In genomic region chr17:25220746-25221145, GRCm38 (mm10) we compare ENCODE assay signal across 20 mouse cellular contexts. TPM values are rescaled to one million over a fixed set of nuclear protein-coding genes. Genes with fewer than 3 reads are reported as not detected.
A peak's percentile ranks its signal among the peaks of the same experiment; 100 is the strongest.
DNase-seq lines count a peak whose midpoint lies in the region; ATAC-seq and TF ChIP-seq lines count a peak whose summit lies in the region.
"Had no signal": no experiment of that assay in that cellular context is flagged by ENCODE, and none has a peak within 500 bp of the region (broad histone marks: within the 10 kb centered on the region; RNA-seq: fewer than 3 reads in every experiment).

No protein-coding gene starts in this region.

- TF ChIP-seq CTCF in liver, embryonic 14.5 days (IDR thresholded peaks at IDR 0.05; ENCODE audit: low read depth), result no peak

- H3K36me3 ChIP-seq in kidney, embryonic 14.5 days (ENCODE audit: control insufficient read depth, insufficient read depth, low read length), result peaks cover 24% of the 10 kb centered on the region
- peaks cover 27% of the 10 kb centered on the region for H3K36me3 ChIP-seq in midbrain, embryonic 14.5 days (ENCODE audit: control insufficient read depth, insufficient read depth, low read length)
- peaks cover 40% of the 10 kb centered on the region for H3K36me3 ChIP-seq in midbrain, embryonic 13.5 days
- no peaks in the 10 kb centered on the region; the same call in none of the 2 replicates for H3K36me3 ChIP-seq in liver, embryonic 14.5 days (replicated peaks; ENCODE audit: control insufficient read depth, insufficient read depth, low read depth)

- H3K9me3 ChIP-seq in kidney, embryonic 14.5 days (ENCODE audit: control insufficient read depth, low read length), result no peaks in the 10 kb centered on the region
- no peaks in the 10 kb centered on the region for H3K9me3 ChIP-seq in midbrain, embryonic 14.5 days (ENCODE audit: control insufficient read depth, low read length)
- H3K9me3 ChIP-seq in midbrain, embryonic 13.5 days, result no peaks in the 10 kb centered on the region
- H3K9me3 ChIP-seq in liver, embryonic 14.5 days (ENCODE audit: control insufficient read depth, low read length), result no peaks in the 10 kb centered on the region
- H3K9me3 ChIP-seq: embryonic facial prominence, embryonic 12.5 days; heart, embryonic 12.5 days; intestine, embryonic 15.5 days; limb, embryonic 15.5 days had no signal

- intact Hi-C loops in heart, postnatal 10 days (cut with DNase I), result no loop called here

- no peak overlapping the region for H3K4me2 ChIP-seq in kidney, embryonic 14.5 days (replicated peaks; ENCODE audit: low read depth, low read length)
- no peak overlapping the region for H3K4me2 ChIP-seq in midbrain, embryonic 14.5 days (ENCODE audit: low read length)
- H3K4me2 ChIP-seq in midbrain, embryonic 13.5 days (replicated peaks), result no peak overlapping the region
- H3K4me2 ChIP-seq in liver, embryonic 14.5 days (ENCODE audit: low read depth), result peak overlapping the region; percentile 91

- no peak for TF ChIP-seq EP300 in liver, embryonic 14.5 days (IDR thresholded peaks at IDR 0.05; ENCODE audit: low read depth)

- H3K9ac ChIP-seq in kidney, embryonic 14.5 days (ENCODE audit: low read depth, low read length), result no peak overlapping the region
- 0 out of 2 replicates have a peak overlapping the region, but pooled peaks have one; percentile 9 for H3K9ac ChIP-seq in midbrain, embryonic 14.5 days (replicated peaks; ENCODE audit: low read length)
- no peak overlapping the region for H3K9ac ChIP-seq in midbrain, embryonic 13.5 days (replicated peaks)
- H3K9ac ChIP-seq in liver, embryonic 14.5 days (replicated peaks), result peak overlapping the region; percentile 1; the same call in 1 of the 2 replicates
- H3K9ac ChIP-seq: limb, embryonic 15.5 days had no signal

- 95% methylated on average over 1 of the region's 1 CpGs for WGBS in kidney, embryonic 14.5 days
- 93% methylated on average over 1 of the region's 1 CpGs for WGBS in midbrain, embryonic 14.5 days
- WGBS in midbrain, embryonic 13.5 days, result 90% methylated on average over 1 of the region's 1 CpGs
- WGBS in liver, embryonic 14.5 days (ENCODE audit: insufficient replicate concordance), result 85% methylated on average over 1 of the region's 1 CpGs

- ATAC-seq in kidney, embryonic 14.5 days (ENCODE audit: low FRiP score, low TSS enrichment), result no peak
- no peak for ATAC-seq in midbrain, embryonic 14.5 days (ENCODE audit: low FRiP score, low TSS enrichment)
- no peak for ATAC-seq in midbrain, embryonic 13.5 days
- ATAC-seq in liver, embryonic 14.5 days (ENCODE audit: insufficient read depth), result no peak
- ATAC-seq: forebrain, embryonic 16.5 days; intestine, embryonic 15.5 days had no signal

- H3K4me1 ChIP-seq in kidney, embryonic 14.5 days (ENCODE audit: control insufficient read depth, insufficient read depth, low read length), result peaks cover 6% of the 10 kb centered on the region; the same call in 1 of the 2 replicates
- H3K4me1 ChIP-seq in midbrain, embryonic 14.5 days (ENCODE audit: control insufficient read depth, insufficient read depth, low read length), result peaks cover 10% of the 10 kb centered on the region; the same call in 1 of the 2 replicates
- peaks cover 16% of the 10 kb centered on the region for H3K4me1 ChIP-seq in midbrain, embryonic 13.5 days (replicated peaks)
- peaks cover 33 to 37% of the 10 kb centered on the region in 2 experiments for H3K4me1 ChIP-seq in liver, embryonic 14.5 days (replicated peaks; ENCODE audit: control insufficient read depth in 2 of 2, insufficient read depth in 2 of 2, low read length in 1 of 2)

- peak; percentile 79 for DNase-seq in heart, adult 11 months
- DNase-seq in heart, postnatal 10 days, result no peak
- peak; percentile 61 for DNase-seq in kidney, adult 9 months
- no peak for DNase-seq in midbrain, embryonic 14.5 days
- no peak for DNase-seq in liver, embryonic 14.5 days (ENCODE audit: low read depth in 3 of 3, low spot score in 3 of 3)
- no peak for DNase-seq in gastrocnemius, adult 18-20 months (ENCODE audit: low spot score)
- DNase-seq: adrenal gland, postnatal 10 days; cerebellum, adult 18-20 months; cerebellum, postnatal 36 days; heart, postnatal 36 days; lung, postnatal 10 days; right cerebral cortex, adult 18-20 months had no signal

- no peak overlapping the region for H3K4me3 ChIP-seq in kidney, embryonic 14.5 days (ENCODE audit: low read length)
- H3K4me3 ChIP-seq in midbrain, embryonic 14.5 days (replicated peaks; ENCODE audit: low read depth, low read length), result no peak overlapping the region
- H3K4me3 ChIP-seq in midbrain, embryonic 13.5 days (replicated peaks), result no peak overlapping the region
- no peak overlapping the region for H3K4me3 ChIP-seq in liver, embryonic 14.5 days (ENCODE audit: insufficient read depth in 1 of 2, low read depth in 2 of 2, low read length in 2 of 2)
- H3K4me3 ChIP-seq: myocyte had no signal

- H3K27me3 ChIP-seq in kidney, embryonic 14.5 days (ENCODE audit: control insufficient read depth, insufficient read depth, low read length), result no peaks in the 10 kb centered on the region
- no peaks in the 10 kb centered on the region for H3K27me3 ChIP-seq in midbrain, embryonic 14.5 days (ENCODE audit: control insufficient read depth, insufficient read depth, low read length)
- no peaks in the 10 kb centered on the region for H3K27me3 ChIP-seq in midbrain, embryonic 13.5 days
- no peaks in the 10 kb centered on the region for H3K27me3 ChIP-seq in liver, embryonic 14.5 days (ENCODE audit: control insufficient read depth, insufficient read depth, low read length)
- H3K27me3 ChIP-seq: embryonic facial prominence, embryonic 12.5 days; heart, embryonic 12.5 days; intestine, embryonic 15.5 days; limb, embryonic 15.5 days had no signal

- H3K27ac ChIP-seq in kidney, embryonic 14.5 days (ENCODE audit: low read depth, low read length), result no peak overlapping the region
- H3K27ac ChIP-seq in midbrain, embryonic 14.5 days (replicated peaks; ENCODE audit: low read depth, low read length), result no peak overlapping the region
- no peak overlapping the region for H3K27ac ChIP-seq in midbrain, embryonic 13.5 days
- no peak overlapping the region; the same call in 1 of the 2 replicates for H3K27ac ChIP-seq in liver, embryonic 14.5 days
- H3K27ac ChIP-seq: embryonic facial prominence, embryonic 12.5 days; intestine, embryonic 15.5 days had no signal

RNA-seq across cellular contexts. Expression of gene Gnptg, which starts 19.2 kb away (rescaled TPM):
- total RNA-seq in heart, postnatal 10 days (2021), result 10 to 100 TPM; 11.3 to 13.9 TPM
- 33.8 and 41.5 TPM in 2 replicates for polyA plus RNA-seq in kidney, embryonic 14.5 days (2014; fragmentation: Nextera tagmentation; extraction: Ambion mirVana)
- 79.0 and 83.9 TPM in 2 replicates for polyA plus RNA-seq in midbrain, embryonic 14.5 days (2014; fragmentation: Nextera tagmentation; extraction: Ambion mirVana)
- 86.0 and 90.4 TPM in 2 replicates for polyA plus RNA-seq in midbrain, embryonic 13.5 days (2015; fragmentation: Nextera tagmentation; extraction: Ambion mirVana)
- 11.1 and 11.2 TPM in 2 replicates for polyA plus RNA-seq in liver, embryonic 14.5 days (2012; rRNA removed)
- polyA plus RNA-seq in liver, embryonic 14.5 days (2014; fragmentation: Nextera tagmentation; extraction: Ambion mirVana), result 15.6 and 17.0 TPM in 2 replicates
- 10 to 100 TPM; 14.1 to 15.6 TPM for total RNA-seq in gastrocnemius, adult 18-20 months (2021)

RNA-seq across cellular contexts. Expression of gene Tsr3, which starts 19.2 kb away (rescaled TPM):
- 10 to 100 TPM; 12.7 to 13.8 TPM for total RNA-seq in heart, postnatal 10 days (2021)
- 48.9 and 51.4 TPM in 2 replicates for polyA plus RNA-seq in kidney, embryonic 14.5 days (2014; fragmentation: Nextera tagmentation; extraction: Ambion mirVana)
- polyA plus RNA-seq in midbrain, embryonic 14.5 days (2014; fragmentation: Nextera tagmentation; extraction: Ambion mirVana), result 52.1 and 56.9 TPM in 2 replicates
- polyA plus RNA-seq in midbrain, embryonic 13.5 days (2015; fragmentation: Nextera tagmentation; extraction: Ambion mirVana), result 61.1 and 63.1 TPM in 2 replicates
- 11.1 and 13.0 TPM in 2 replicates for polyA plus RNA-seq in liver, embryonic 14.5 days (2012; rRNA removed)
- 17.4 and 18.5 TPM in 2 replicates for polyA plus RNA-seq in liver, embryonic 14.5 days (2014; fragmentation: Nextera tagmentation; extraction: Ambion mirVana)
- total RNA-seq in gastrocnemius, adult 18-20 months (2021), result 10 to 100 TPM; 16.7 to 18.3 TPM

RNA-seq across cellular contexts. Expression of gene Unkl, which starts 32.5 kb away (rescaled TPM):
- total RNA-seq in heart, postnatal 10 days (2021), result 10 to 100 TPM in 1 of 2 experiments, 1 to 10 TPM in 1; 10.0 to 10.1 TPM
- 4.0 and 4.1 TPM in 2 replicates for polyA plus RNA-seq in kidney, embryonic 14.5 days (2014; fragmentation: Nextera tagmentation; extraction: Ambion mirVana)
- 9.2 and 9.5 TPM in 2 replicates for polyA plus RNA-seq in midbrain, embryonic 14.5 days (2014; fragmentation: Nextera tagmentation; extraction: Ambion mirVana)
- 13.0 and 13.4 TPM in 2 replicates for polyA plus RNA-seq in midbrain, embryonic 13.5 days (2015; fragmentation: Nextera tagmentation; extraction: Ambion mirVana)
- 34.8 and 45.6 TPM in 2 replicates for polyA plus RNA-seq in liver, embryonic 14.5 days (2012; rRNA removed)
- polyA plus RNA-seq in liver, embryonic 14.5 days (2014; fragmentation: Nextera tagmentation; extraction: Ambion mirVana), result 5.9 and 9.1 TPM in 2 replicates
- 1 to 10 TPM; 5.3 to 5.8 TPM for total RNA-seq in gastrocnemius, adult 18-20 months (2021)

RNA-seq across cellular contexts. Expression of gene Baiap3, which starts 35.4 kb away (rescaled TPM):
- total RNA-seq in heart, postnatal 10 days (2021), result under 1 TPM; 0.27 to 0.34 TPM
- 0.76 and 1.9 TPM in 2 replicates for polyA plus RNA-seq in kidney, embryonic 14.5 days (2014; fragmentation: Nextera tagmentation; extraction: Ambion mirVana)
- 11.6 and 17.7 TPM in 2 replicates for polyA plus RNA-seq in midbrain, embryonic 14.5 days (2014; fragmentation: Nextera tagmentation; extraction: Ambion mirVana)
- 8.7 and 9.2 TPM in 2 replicates for polyA plus RNA-seq in midbrain, embryonic 13.5 days (2015; fragmentation: Nextera tagmentation; extraction: Ambion mirVana)
- polyA plus RNA-seq in liver, embryonic 14.5 days (2012; rRNA removed), result 0.27 and 0.63 TPM in 2 replicates
- 0.69 TPM in 1 of 2 replicates, not detected in the other for polyA plus RNA-seq in liver, embryonic 14.5 days (2014; fragmentation: Nextera tagmentation; extraction: Ambion mirVana)
- total RNA-seq in gastrocnemius, adult 18-20 months (2021), result under 1 TPM; 0.14 to 0.21 TPM

RNA-seq across cellular contexts. Expression of gene BC003965, which starts 36.4 kb away (rescaled TPM):
- total RNA-seq in heart, postnatal 10 days (2021), result 10 to 100 TPM; 18.4 to 18.8 TPM
- 32.8 and 39.7 TPM in 2 replicates for polyA plus RNA-seq in kidney, embryonic 14.5 days (2014; fragmentation: Nextera tagmentation; extraction: Ambion mirVana)
- polyA plus RNA-seq in midbrain, embryonic 14.5 days (2014; fragmentation: Nextera tagmentation; extraction: Ambion mirVana), result 33.6 and 34.3 TPM in 2 replicates
- polyA plus RNA-seq in midbrain, embryonic 13.5 days (2015; fragmentation: Nextera tagmentation; extraction: Ambion mirVana), result 36.1 and 37.1 TPM in 2 replicates
- polyA plus RNA-seq in liver, embryonic 14.5 days (2012; rRNA removed), result 9.9 and 13.4 TPM in 2 replicates
- 16.8 and 17.4 TPM in 2 replicates for polyA plus RNA-seq in liver, embryonic 14.5 days (2014; fragmentation: Nextera tagmentation; extraction: Ambion mirVana)
- 10 to 100 TPM; 12.7 to 14.5 TPM for total RNA-seq in gastrocnemius, adult 18-20 months (2021)

Comparison
In these comparisons a context has a peak if more than half of its experiments do, and no peak if none do; other contexts are left out.
1. DNase-seq: peak in heart, adult 11 months (single experiment) and kidney, adult 9 months (single experiment); none in heart, postnatal 10 days (0 of 2), midbrain, embryonic 14.5 days (single experiment), liver, embryonic 14.5 days (0 of 3) and gastrocnemius, adult 18-20 months (single experiment).
2. H3K9ac ChIP-seq: peak in midbrain, embryonic 14.5 days (single experiment) and liver, embryonic 14.5 days (single experiment); none in kidney, embryonic 14.5 days (single experiment) and midbrain, embryonic 13.5 days (single experiment).